Mouse (Mus musculus) small intestine, adult 2 months (tissue): Measurements from ENCODE around the gene Il17c. TPM values are rescaled to one million over a fixed set of nuclear protein-coding genes. Genes with fewer than 3 reads are reported as not detected.

Experiments used
- H3K27ac ChIP-seq: fragments of 200-500 bp; 2 replicates; pipeline ENCODE4 v1.5.1; 2012; ENCODE audit warnings: low read depth, low read length, control low read depth, inconsistent platforms; ENCODE audit not compliant: insufficient read depth
- H3K27me3 ChIP-seq: fragments of 200-500 bp; 2 replicates; pipeline ENCODE4 v1.6.1; 2012; ENCODE audit warnings: mild to moderate bottlenecking, moderate library complexity, low read length, inconsistent platforms; ENCODE audit not compliant: control insufficient read depth, insufficient read depth
- H3K36me3 ChIP-seq: fragments of 200-500 bp; 2 replicates; pipeline ENCODE4 v1.6.1; 2012; ENCODE audit warnings: mild to moderate bottlenecking, low read length, control low read depth, inconsistent platforms; ENCODE audit not compliant: control insufficient read depth, insufficient read depth
- H3K4me1 ChIP-seq: fragments of 200-500 bp; 2 replicates; pipeline ENCODE4 v1.6.1; 2012; ENCODE audit warnings: low read length, inconsistent platforms, mixed read lengths; ENCODE audit not compliant: control insufficient read depth, insufficient read depth, insufficient read length
- H3K4me3 ChIP-seq: fragments of 200-500 bp; 2 replicates; pipeline ENCODE4 v1.5.1; 2012; ENCODE audit warnings: low read depth, mild to moderate bottlenecking, control low read depth, inconsistent platforms, low read length, moderate library complexity
- CTCF ChIP-seq: fragments of 200-500 bp; IDR thresholded peaks from 2 replicates; pipeline ENCODE4 v1.5.1; 2012; ENCODE audit warnings: low read depth, mild to moderate bottlenecking, control low read depth, inconsistent platforms, low read length, moderate library complexity, mixed read lengths; ENCODE audit not compliant: insufficient replicate concordance, insufficient read length; ENCODE audit errors: extremely low read depth
- POLR2A ChIP-seq: fragments of 200-500 bp; IDR thresholded peaks from 2 replicates; pipeline ENCODE4 v1.6.1; 2012; ENCODE audit warnings: low read depth, mild to moderate bottlenecking, control low read depth, inconsistent platforms, low read length, moderate library complexity
- WGBS: fragments of 180-500 bp; shearing (Covaris S2); methylation state at CpG from one replicate; pipeline ENCODE4 v1.1.7; 2018; 5-methylcytosine and 5-hydroxymethylcytosine counted together
- polyA plus RNA-seq: library from polyadenylated mRNA; depleted of rRNA; stranded (reverse); fragments of >200 nt; gene quantifications from 2 replicates; pipeline ENCODE4 v1.2.3, GENCODE M21; 2012

Gene Il17c
- polyA plus RNA-seq, 1 experiment = 0.30 TPM

GRCm38 (mm10) chr8:122390758-122391157, 31.1 kb upstream of the Il17c start:
- no peak overlapping the region for H3K4me3 ChIP-seq
- WGBS = 78% methylated on average over 3 of the region's 3 CpGs
- peaks cover 56% of the 10 kb centered on the region for H3K36me3 ChIP-seq
- H3K4me1 ChIP-seq = no peaks in the 10 kb centered on the region
- TF ChIP-seq CTCF (no peak), POLR2A (no peak)
- H3K27ac ChIP-seq = no peak overlapping the region
- H3K27me3 ChIP-seq = no peaks in the 10 kb centered on the region

GRCm38 (mm10) chr8:122393717-122394116, 28.1 kb upstream of the Il17c start:
- TF ChIP-seq CTCF (no peak), POLR2A (no peak)
- no peaks in the 10 kb centered on the region for H3K27me3 ChIP-seq
- H3K4me1 ChIP-seq = no peaks in the 10 kb centered on the region
- H3K27ac ChIP-seq = no peak overlapping the region
- peaks cover 43% of the 10 kb centered on the region for H3K36me3 ChIP-seq
- no peak overlapping the region for H3K4me3 ChIP-seq

- TF ChIP-seq POLR2A (no peak), CTCF (no peak)
- Histone ChIP-seq H3K4me3 (no peak overlapping the region), H3K4me1 (no peaks in the 10 kb centered on the region), H3K27me3 (no peaks in the 10 kb centered on the region), H3K27ac (no peak overlapping the region), H3K36me3 (peaks cover 45% of the 10 kb centered on the region)
- WGBS = 84% methylated on average over 6 of the region's 6 CpGs
Observed at GRCm38 (mm10) chr8:122395291-122395690, 26.5 kb upstream of the Il17c start.

- 96% methylated on average over 9 of the region's 9 CpGs for WGBS
- Histone ChIP-seq H3K27me3 (no peaks in the 10 kb centered on the region), H3K27ac (no peak overlapping the region), H3K4me1 (no peaks in the 10 kb centered on the region), H3K4me3 (no peak overlapping the region), H3K36me3 (peaks cover 63% of the 10 kb centered on the region)
- TF ChIP-seq CTCF (no peak), POLR2A (no peak)
Observed at GRCm38 (mm10) chr8:122398186-122398585, 23.6 kb upstream of the Il17c start.

- TF ChIP-seq CTCF (no peak), POLR2A (no peak)
- WGBS = 52% methylated on average over 9 of the region's 9 CpGs
- peaks cover 80% of the 10 kb centered on the region for H3K36me3 ChIP-seq
- no peak overlapping the region for H3K4me3 ChIP-seq
- no peaks in the 10 kb centered on the region for H3K27me3 ChIP-seq
- H3K4me1 ChIP-seq = peaks cover 6% of the 10 kb centered on the region; the same call in 1 of the 2 replicates
- peak overlapping the region; percentile 70 for H3K27ac ChIP-seq
Observed at GRCm38 (mm10) chr8:122405146-122405805, 16.5 kb upstream of the Il17c start.

GRCm38 (mm10) chr8:122407678-122408077, 14.1 kb upstream of the Il17c start:
- H3K27me3 ChIP-seq = no peaks in the 10 kb centered on the region
- peaks cover 6% of the 10 kb centered on the region; the same call in 1 of the 2 replicates for H3K4me1 ChIP-seq
- WGBS = 86% methylated on average over 7 of the region's 7 CpGs
- H3K4me3 ChIP-seq = no peak overlapping the region
- H3K36me3 ChIP-seq = peaks cover 82% of the 10 kb centered on the region
- TF ChIP-seq POLR2A (no peak), CTCF (no peak)
- no peak overlapping the region for H3K27ac ChIP-seq

- 85% methylated on average over 9 of the region's 9 CpGs for WGBS
- TF ChIP-seq CTCF (no peak), POLR2A (no peak)
Observed at GRCm38 (mm10) chr8:122414311-122414710, 7.5 kb upstream of the Il17c start.

More at GRCm38 (mm10) chr8:122414311-122414710, 7.5 kb upstream of the Il17c start:
- H3K27me3 ChIP-seq = no peaks in the 10 kb centered on the region
- no peak overlapping the region for H3K4me3 ChIP-seq
- H3K4me1 ChIP-seq = no peaks in the 10 kb centered on the region
- H3K27ac ChIP-seq = no peak overlapping the region
- peaks cover 79% of the 10 kb centered on the region for H3K36me3 ChIP-seq
